Mouse (Mus musculus): Measurements from ENCODE around the gene Apopt1. TPM values are rescaled to one million over a fixed set of nuclear protein-coding genes. Genes with fewer than 3 reads are reported as not detected.

Gene Apopt1
- polyA plus RNA-seq, 1 experiment from 2014 or later, result 50.0 TPM

DNA sequence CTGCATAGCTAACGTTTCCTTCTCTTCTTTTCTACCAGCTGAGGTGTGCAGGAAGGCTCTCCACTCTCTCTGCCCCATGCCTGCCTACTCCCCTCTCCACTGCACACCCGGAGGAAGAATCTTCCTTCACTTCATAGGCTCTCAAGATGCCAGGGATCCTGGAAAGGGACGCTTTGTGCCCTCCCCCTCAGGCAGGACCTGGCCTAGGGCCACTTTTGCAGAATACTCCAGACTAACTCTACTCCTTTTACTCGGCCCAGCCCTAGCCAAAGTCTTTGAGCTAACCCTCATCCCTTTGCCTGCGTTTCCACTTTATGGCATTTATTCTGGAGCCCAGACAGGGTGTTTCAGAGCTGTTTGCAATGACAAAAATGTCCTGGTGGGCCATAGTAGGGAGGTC, 35.6 kb upstream of the Apopt1 start:
- H3K4me1 ChIP-seq (ENCODE audit: control insufficient read depth, insufficient read depth, low read length), result peaks cover 38% of the 10 kb centered on the region

DNA sequence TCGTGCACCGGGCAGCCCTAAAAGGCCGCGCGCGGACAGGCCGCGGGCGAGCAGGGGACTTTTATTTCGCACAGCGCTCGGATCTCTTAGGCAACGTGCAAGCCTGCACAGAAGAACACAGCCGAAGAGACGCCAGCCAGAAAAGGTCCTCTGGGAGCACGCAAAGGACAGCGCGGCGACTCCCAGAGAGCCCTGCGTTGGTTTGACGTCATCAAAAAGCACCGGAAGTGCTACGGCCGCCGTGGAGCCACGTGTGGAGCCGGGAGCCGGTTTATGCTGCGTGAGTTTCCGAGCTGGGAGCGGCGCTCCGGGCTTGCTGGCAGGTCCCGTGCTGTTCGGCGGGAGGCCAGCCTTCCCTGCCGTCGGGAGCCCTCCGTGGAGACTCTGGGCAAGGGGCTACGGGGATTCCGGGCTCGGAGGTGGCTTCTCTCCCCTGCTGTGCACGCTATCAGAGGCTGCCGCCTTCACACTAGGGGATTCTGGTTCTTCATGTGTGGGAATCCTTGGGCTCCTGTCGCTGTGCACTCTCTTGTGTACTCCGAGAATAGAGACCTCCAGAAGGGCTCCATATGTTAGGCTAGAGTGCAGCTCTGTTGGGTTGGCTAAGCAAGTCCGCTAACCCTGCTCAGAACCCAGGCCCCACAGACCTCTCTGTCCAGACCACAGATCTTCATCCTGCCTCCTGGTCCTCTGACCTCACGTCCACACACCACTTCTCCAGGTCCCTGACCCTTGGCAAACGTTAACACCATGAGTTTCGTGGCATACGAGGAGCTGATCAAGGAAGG, 35.0 kb upstream of the Apopt1 start, which contains the start of gene Trmt61a:
Gene Trmt61a, plus strand, starts transcription at position 224 of the 788 bp plus-strand sequence.
- Histone ChIP-seq H3K4me2 (peak within 1 kb of the TSS; percentile 75), H3K27ac (ENCODE audit: low read depth, low read length) (peak within 1 kb of the TSS; percentile 96), H3K4me1 (ENCODE audit: control insufficient read depth, insufficient read depth, low read length) (peaks cover 38% of the 10 kb centered on the region), H3K4me3 (ENCODE audit: low read depth, low read length) (peak within 1 kb of the TSS; percentile 69), H3K9me3 (replicated peaks; ENCODE audit: control insufficient read depth, low read length) (no peaks in the 10 kb centered on the region), H3K9ac (ENCODE audit: low read depth, low read length) (peak within 1 kb of the TSS; percentile 83), H3K27me3 (ENCODE audit: control insufficient read depth, insufficient read depth, low read length) (no peaks in the 10 kb centered on the region), H3K36me3 (ENCODE audit: control insufficient read depth, insufficient read depth, low read length) (no peaks in the 10 kb centered on the region)
- under 1% methylated on average over 51 of the region's 51 CpGs for WGBS (ENCODE audit: insufficient replicate concordance)
- peak; percentile 67 for ATAC-seq (replicated peaks; ENCODE audit: insufficient number of reproducible peaks, low FRiP score, low TSS enrichment)

More for the DNA sequence above, 35.6 kb upstream of the Apopt1 start:
- Histone ChIP-seq H3K4me3 (ENCODE audit: low read depth, low read length) (peak overlapping the region; percentile 69), H3K36me3 (ENCODE audit: control insufficient read depth, insufficient read depth, low read length) (no peaks in the 10 kb centered on the region), H3K9me3 (replicated peaks; ENCODE audit: control insufficient read depth, low read length) (no peaks in the 10 kb centered on the region), H3K27ac (ENCODE audit: low read depth, low read length) (peak overlapping the region; percentile 96), H3K4me2 (peak overlapping the region; percentile 75), H3K27me3 (ENCODE audit: control insufficient read depth, insufficient read depth, low read length) (peaks cover 3% of the 10 kb centered on the region; the same call in 1 of the 2 replicates), H3K9ac (ENCODE audit: low read depth, low read length) (peak overlapping the region; percentile 83)
- no peak for ATAC-seq (replicated peaks; ENCODE audit: insufficient number of reproducible peaks, low FRiP score, low TSS enrichment)
- WGBS (ENCODE audit: insufficient replicate concordance), result 18% methylated on average over 5 of the region's 5 CpGs

DNA sequence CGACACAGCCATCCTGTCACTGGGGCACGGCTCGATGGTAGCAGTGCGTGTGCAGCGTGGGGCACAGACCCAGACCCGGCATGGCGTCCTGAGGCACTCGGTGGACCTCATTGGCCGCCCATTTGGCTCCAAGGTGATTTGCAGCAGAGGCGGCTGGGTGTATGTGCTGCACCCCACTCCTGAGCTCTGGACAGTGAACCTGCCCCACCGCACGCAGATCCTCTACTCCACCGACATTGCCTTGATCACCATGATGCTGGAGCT, 34.5 kb upstream of the Apopt1 start:
- WGBS (ENCODE audit: insufficient replicate concordance), result 7% methylated on average over 13 of the region's 13 CpGs
- no peak for ATAC-seq (replicated peaks; ENCODE audit: insufficient number of reproducible peaks, low FRiP score, low TSS enrichment)
- Histone ChIP-seq H3K4me2 (peak overlapping the region; percentile 75), H3K27ac (ENCODE audit: low read depth, low read length) (no peak overlapping the region), H3K27me3 (ENCODE audit: control insufficient read depth, insufficient read depth, low read length) (no peaks in the 10 kb centered on the region), H3K9me3 (replicated peaks; ENCODE audit: control insufficient read depth, low read length) (no peaks in the 10 kb centered on the region), H3K4me3 (ENCODE audit: low read depth, low read length) (peak overlapping the region; percentile 69), H3K9ac (ENCODE audit: low read depth, low read length) (peak overlapping the region; percentile 83), H3K4me1 (ENCODE audit: control insufficient read depth, insufficient read depth, low read length) (peaks cover 38% of the 10 kb centered on the region), H3K36me3 (ENCODE audit: control insufficient read depth, insufficient read depth, low read length) (no peaks in the 10 kb centered on the region)

DNA sequence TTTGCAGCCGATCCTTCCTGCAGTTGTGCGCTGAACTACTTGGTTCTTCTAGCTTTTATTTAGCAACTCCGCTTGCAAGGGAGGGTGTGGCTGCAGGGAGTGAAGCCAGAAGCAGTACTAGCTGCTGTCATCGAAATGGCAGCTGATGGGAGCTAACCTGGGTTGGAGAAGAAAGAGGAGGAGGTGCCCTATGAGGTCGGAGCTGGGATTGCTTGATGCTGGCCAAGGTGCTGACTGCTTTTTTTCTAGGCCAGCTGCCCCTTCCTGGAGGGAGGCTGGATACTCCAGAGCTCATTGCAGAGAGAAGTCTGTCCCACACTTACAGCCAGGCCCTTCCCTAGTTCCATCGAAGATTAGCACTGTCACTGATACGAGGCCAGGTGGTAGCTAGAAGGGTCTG, 34.1 kb upstream of the Apopt1 start:
- no peaks in the 10 kb centered on the region for H3K9me3 ChIP-seq (replicated peaks; ENCODE audit: control insufficient read depth, low read length)
- H3K36me3 ChIP-seq (ENCODE audit: control insufficient read depth, insufficient read depth, low read length), result no peaks in the 10 kb centered on the region
- H3K4me1 ChIP-seq (ENCODE audit: control insufficient read depth, insufficient read depth, low read length), result peaks cover 38% of the 10 kb centered on the region
- peak overlapping the region; percentile 69 for H3K4me3 ChIP-seq (ENCODE audit: low read depth, low read length)
- no peak for ATAC-seq (replicated peaks; ENCODE audit: insufficient number of reproducible peaks, low FRiP score, low TSS enrichment)
- H3K27me3 ChIP-seq (ENCODE audit: control insufficient read depth, insufficient read depth, low read length), result no peaks in the 10 kb centered on the region
- H3K9ac ChIP-seq (ENCODE audit: low read depth, low read length), result peak overlapping the region; percentile 83
- peak overlapping the region; percentile 75 for H3K4me2 ChIP-seq
- 34% methylated on average over 7 of the region's 7 CpGs for WGBS (ENCODE audit: insufficient replicate concordance)
- H3K27ac ChIP-seq (ENCODE audit: low read depth, low read length), result no peak overlapping the region

DNA sequence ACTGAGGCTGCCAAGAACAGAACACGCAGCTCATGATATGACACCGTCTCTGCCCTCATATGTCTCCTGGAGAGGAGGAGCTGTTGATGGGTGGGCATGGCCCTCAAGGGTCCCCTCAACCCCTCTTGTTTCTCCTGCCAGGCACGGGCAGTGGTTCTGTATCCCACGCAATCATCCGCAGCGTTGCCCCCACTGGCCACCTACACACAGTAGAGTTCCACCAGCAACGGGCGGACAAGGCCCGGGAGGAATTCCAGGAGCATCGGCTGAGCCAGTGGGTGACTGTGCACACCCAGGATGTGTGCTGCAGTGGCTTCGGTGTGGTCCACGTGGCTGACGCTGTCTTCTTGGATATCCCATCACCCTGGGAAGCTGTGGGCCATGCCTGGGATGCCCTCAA, 32.4 kb upstream of the Apopt1 start:
- Histone ChIP-seq H3K36me3 (ENCODE audit: control insufficient read depth, insufficient read depth, low read length) (no peaks in the 10 kb centered on the region), H3K4me2 (no peak overlapping the region), H3K4me3 (ENCODE audit: low read depth, low read length) (no peak overlapping the region), H3K27me3 (ENCODE audit: control insufficient read depth, insufficient read depth, low read length) (no peaks in the 10 kb centered on the region), H3K27ac (ENCODE audit: low read depth, low read length) (no peak overlapping the region), H3K9ac (ENCODE audit: low read depth, low read length) (no peak overlapping the region), H3K4me1 (ENCODE audit: control insufficient read depth, insufficient read depth, low read length) (peaks cover 30% of the 10 kb centered on the region), H3K9me3 (replicated peaks; ENCODE audit: control insufficient read depth, low read length) (no peaks in the 10 kb centered on the region)
- ATAC-seq (replicated peaks; ENCODE audit: insufficient number of reproducible peaks, low FRiP score, low TSS enrichment), result no peak
- WGBS (ENCODE audit: insufficient replicate concordance), result 93% methylated on average over 13 of the region's 13 CpGs

DNA sequence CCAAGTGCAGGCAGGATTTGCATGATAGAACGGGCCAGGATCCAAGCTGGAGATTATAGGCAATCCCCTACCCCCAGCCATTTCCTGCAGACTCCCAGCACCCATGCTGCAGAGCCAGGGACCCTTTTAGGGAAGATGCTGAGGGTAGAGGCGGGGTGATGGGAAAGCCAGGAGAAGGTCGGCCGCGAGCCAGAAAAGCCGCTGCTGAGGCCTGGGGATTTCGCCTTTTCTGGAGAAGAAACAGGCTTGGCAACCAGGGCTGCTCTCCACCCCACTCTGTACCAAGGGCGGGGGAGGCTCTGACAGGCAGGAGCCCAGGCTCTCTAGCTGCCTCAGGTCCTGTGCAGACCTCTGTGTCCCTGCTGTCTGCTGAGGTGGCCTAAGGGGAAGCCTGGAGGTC, 31.8 kb upstream of the Apopt1 start:
- Histone ChIP-seq H3K4me3 (ENCODE audit: low read depth, low read length) (no peak overlapping the region), H3K9ac (ENCODE audit: low read depth, low read length) (no peak overlapping the region; the same call in 1 of the 2 replicates), H3K27me3 (ENCODE audit: control insufficient read depth, insufficient read depth, low read length) (no peaks in the 10 kb centered on the region), H3K36me3 (ENCODE audit: control insufficient read depth, insufficient read depth, low read length) (no peaks in the 10 kb centered on the region), H3K4me1 (ENCODE audit: control insufficient read depth, insufficient read depth, low read length) (peaks cover 30% of the 10 kb centered on the region), H3K27ac (ENCODE audit: low read depth, low read length) (peak overlapping the region; percentile 94), H3K4me2 (no peak overlapping the region), H3K9me3 (replicated peaks; ENCODE audit: control insufficient read depth, low read length) (no peaks in the 10 kb centered on the region)
- 80% methylated on average over 8 of the region's 8 CpGs for WGBS (ENCODE audit: insufficient replicate concordance)
- no peak for ATAC-seq (replicated peaks; ENCODE audit: insufficient number of reproducible peaks, low FRiP score, low TSS enrichment)

DNA sequence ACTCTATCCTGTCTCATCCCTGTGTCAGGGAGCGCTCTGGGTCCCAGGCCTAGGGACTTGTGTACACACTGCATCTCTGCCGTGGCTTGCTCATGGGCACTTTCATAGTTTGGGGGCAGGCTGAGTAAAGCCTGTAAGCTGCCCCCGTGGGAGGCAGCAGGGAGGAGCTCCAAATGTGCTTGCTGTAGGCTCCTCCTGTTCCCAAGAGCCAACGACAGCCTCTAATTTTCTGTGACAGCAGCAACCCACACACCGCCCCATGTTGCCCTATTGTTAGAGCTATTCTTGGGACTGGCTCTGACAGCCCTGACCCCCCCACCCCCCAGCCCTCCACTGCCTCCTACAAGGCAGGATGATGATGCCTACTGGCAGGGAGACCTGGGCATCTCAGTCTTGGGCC, 31.1 kb upstream of the Apopt1 start:
- H3K36me3 ChIP-seq (ENCODE audit: control insufficient read depth, insufficient read depth, low read length), result no peaks in the 10 kb centered on the region
- H3K9ac ChIP-seq (ENCODE audit: low read depth, low read length), result peak overlapping the region; percentile 65; the same call in 1 of the 2 replicates
- no peak overlapping the region for H3K4me2 ChIP-seq
- H3K9me3 ChIP-seq (replicated peaks; ENCODE audit: control insufficient read depth, low read length), result no peaks in the 10 kb centered on the region
- H3K27me3 ChIP-seq (ENCODE audit: control insufficient read depth, insufficient read depth, low read length), result no peaks in the 10 kb centered on the region
- H3K4me1 ChIP-seq (ENCODE audit: control insufficient read depth, insufficient read depth, low read length), result peaks cover 35% of the 10 kb centered on the region
- H3K4me3 ChIP-seq (ENCODE audit: low read depth, low read length), result no peak overlapping the region
- 62% methylated on average over 5 of the region's 5 CpGs for WGBS (ENCODE audit: insufficient replicate concordance)
- ATAC-seq (replicated peaks; ENCODE audit: insufficient number of reproducible peaks, low FRiP score, low TSS enrichment), result no peak
- H3K27ac ChIP-seq (ENCODE audit: low read depth, low read length), result peak overlapping the region; percentile 94

DNA sequence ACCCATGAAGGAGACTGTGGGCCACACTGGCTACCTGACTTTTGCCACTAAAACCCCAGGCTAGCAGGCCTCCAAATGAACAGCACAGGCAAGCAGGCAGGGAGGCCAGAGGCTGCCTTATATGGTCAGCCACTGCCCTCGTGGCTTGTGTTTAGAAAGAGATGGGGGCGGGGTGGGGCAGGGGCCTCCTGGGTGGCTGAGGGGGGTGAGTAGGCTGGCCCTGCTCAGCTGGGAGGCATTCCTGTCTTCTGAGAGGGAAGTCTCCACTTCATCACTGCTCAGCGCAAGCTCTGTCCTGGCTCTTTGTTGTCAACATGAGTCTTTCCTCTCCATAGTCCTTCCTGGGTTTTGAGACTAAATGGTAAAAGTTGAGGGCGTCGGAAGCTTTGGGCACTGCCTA, 30.3 kb upstream of the Apopt1 start:
- Histone ChIP-seq H3K9ac (ENCODE audit: low read depth, low read length) (peak overlapping the region; percentile 65), H3K9me3 (replicated peaks; ENCODE audit: control insufficient read depth, low read length) (no peaks in the 10 kb centered on the region), H3K36me3 (ENCODE audit: control insufficient read depth, insufficient read depth, low read length) (no peaks in the 10 kb centered on the region), H3K4me1 (ENCODE audit: control insufficient read depth, insufficient read depth, low read length) (peaks cover 35% of the 10 kb centered on the region), H3K4me2 (peak overlapping the region; percentile 27; the same call in 1 of the 2 replicates), H3K27ac (ENCODE audit: low read depth, low read length) (peak overlapping the region; percentile 94), H3K4me3 (ENCODE audit: low read depth, low read length) (no peak overlapping the region), H3K27me3 (ENCODE audit: control insufficient read depth, insufficient read depth, low read length) (no peaks in the 10 kb centered on the region)
- WGBS (ENCODE audit: insufficient replicate concordance), result 43% methylated on average over 5 of the region's 5 CpGs
- ATAC-seq (replicated peaks; ENCODE audit: insufficient number of reproducible peaks, low FRiP score, low TSS enrichment), result peak; percentile 51

DNA sequence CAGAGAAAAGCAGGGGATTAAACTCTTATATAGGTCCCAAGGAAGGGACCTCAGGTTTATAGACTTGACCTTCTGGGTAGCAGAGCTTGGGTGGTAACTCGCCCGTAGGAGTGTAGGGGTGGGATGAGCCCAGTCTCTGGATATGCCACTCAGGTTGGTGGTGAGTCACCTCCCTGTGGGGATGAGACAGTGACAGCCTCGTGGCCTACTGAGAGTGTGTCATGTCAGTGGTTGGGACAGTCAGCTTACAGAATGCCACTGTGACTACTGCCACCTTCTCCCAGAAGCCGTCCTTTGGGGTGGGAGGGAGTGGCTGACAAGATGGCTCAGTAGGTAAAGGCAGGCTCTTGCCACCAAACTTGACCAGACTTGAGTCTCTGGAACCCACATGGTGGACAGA, 26.7 kb upstream of the Apopt1 start:
- Histone ChIP-seq H3K4me2 (no peak overlapping the region), H3K9ac (ENCODE audit: low read depth, low read length) (no peak overlapping the region), H3K4me3 (ENCODE audit: low read depth, low read length) (no peak overlapping the region), H3K9me3 (replicated peaks; ENCODE audit: control insufficient read depth, low read length) (no peaks in the 10 kb centered on the region), H3K36me3 (ENCODE audit: control insufficient read depth, insufficient read depth, low read length) (no peaks in the 10 kb centered on the region), H3K4me1 (ENCODE audit: control insufficient read depth, insufficient read depth, low read length) (peaks cover 40% of the 10 kb centered on the region), H3K27me3 (ENCODE audit: control insufficient read depth, insufficient read depth, low read length) (no peaks in the 10 kb centered on the region), H3K27ac (ENCODE audit: low read depth, low read length) (no peak overlapping the region)
- 71% methylated on average over 4 of the region's 4 CpGs for WGBS (ENCODE audit: insufficient replicate concordance)
- ATAC-seq (replicated peaks; ENCODE audit: insufficient number of reproducible peaks, low FRiP score, low TSS enrichment), result no peak

Data from heart, embryonic 11.5 days (tissue).